In genomic region chr17:45573780-45574123, GRCm38 (mm10) we compare ENCODE assay signal across 8 mouse cellular contexts. TPM values are rescaled to one million over a fixed set of nuclear protein-coding genes. Genes with fewer than 3 reads are reported as not detected.
DNase-seq lines count a peak whose midpoint lies in the region; ATAC-seq and TF ChIP-seq lines count a peak whose summit lies in the region.

No protein-coding gene starts in this region.

- H3K79me2 ChIP-seq in CH12.LX (replicated peaks; ENCODE audit: control insufficient read depth, extremely low read depth, insufficient read depth, poor library complexity, severe bottlenecking), result peaks cover 42% of the 10 kb centered on the region

- DNase-seq in CH12.LX (ENCODE audit: extremely low read depth), result peak; percentile 94
- peak; percentile 88 for DNase-seq in c-Kit-positive CD71-negative TER-119-negative erythroid progenitor cells, embryonic 14.5 days (ENCODE audit: low read depth)
- peak; percentile 94 for DNase-seq in forebrain, embryonic 10.5 days (ENCODE audit: extremely low spot score, low spot score)
- DNase-seq in kidney, postnatal 25 days, result peak; percentile 99
- peak; percentile 80 to 84 (median 82) for DNase-seq in liver, embryonic 14.5 days (ENCODE audit: low read depth in 3 of 3, low spot score in 3 of 3)
- peak; percentile 93 for DNase-seq in neural tube, embryonic 11.5 days (ENCODE audit: low spot score)

- H3K9me3 ChIP-seq in CH12.LX (replicated peaks; ENCODE audit: low read length), result no peaks in the 10 kb centered on the region
- no peaks in the 10 kb centered on the region for H3K9me3 ChIP-seq in forebrain, embryonic 10.5 days
- H3K9me3 ChIP-seq in heart, embryonic 15.5 days (replicated peaks), result no peaks in the 10 kb centered on the region
- H3K9me3 ChIP-seq in liver, embryonic 14.5 days (ENCODE audit: control insufficient read depth, low read length), result no peaks in the 10 kb centered on the region
- H3K9me3 ChIP-seq in neural tube, embryonic 11.5 days (ENCODE audit: control insufficient read depth, low read length), result no peaks in the 10 kb centered on the region
- no peaks in the 10 kb centered on the region for H3K9me3 ChIP-seq in stomach, embryonic 16.5 days (replicated peaks; ENCODE audit: control insufficient read depth, low read length)

- ATAC-seq in heart, embryonic 15.5 days (replicated peaks; ENCODE audit: insufficient number of reproducible peaks, insufficient read depth, low FRiP score, low read depth), result peak; percentile 76
- ATAC-seq in liver, embryonic 14.5 days (ENCODE audit: insufficient read depth), result peak; percentile 74
- ATAC-seq in neural tube, embryonic 11.5 days (ENCODE audit: insufficient read depth, low FRiP score, low TSS enrichment), result peak; percentile 70
- ATAC-seq in stomach, embryonic 16.5 days (ENCODE audit: insufficient read depth, low FRiP score), result peak; percentile 77

- peak overlapping the region; percentile 72 to 93 (median 83) for H3K4me3 ChIP-seq in CH12.LX (replicated peaks in 1 of 3; ENCODE audit: low read depth in 2 of 3, low read length in 2 of 3, poor library complexity in 1 of 3)
- H3K4me3 ChIP-seq in forebrain, embryonic 10.5 days, result peak overlapping the region; percentile 83
- peak overlapping the region; percentile 98 for H3K4me3 ChIP-seq in heart, embryonic 15.5 days
- H3K4me3 ChIP-seq in liver, embryonic 14.5 days (ENCODE audit: insufficient read depth in 1 of 2, low read depth in 2 of 2, low read length in 2 of 2), result peak overlapping the region; percentile 80 to 100
- H3K4me3 ChIP-seq in neural tube, embryonic 11.5 days (ENCODE audit: low read depth, low read length), result peak overlapping the region; percentile 100
- H3K4me3 ChIP-seq in stomach, embryonic 16.5 days (replicated peaks; ENCODE audit: low read length), result peak overlapping the region; percentile 100

- H3K36me3 ChIP-seq in CH12.LX (replicated peaks in 1 of 2; ENCODE audit: control insufficient read depth in 1 of 2, insufficient read depth in 1 of 2, low read length in 1 of 2), result peaks cover 29 to 36% of the 10 kb centered on the region in 2 experiments
- peaks cover 38% of the 10 kb centered on the region for H3K36me3 ChIP-seq in forebrain, embryonic 10.5 days (replicated peaks)
- peaks cover 30% of the 10 kb centered on the region for H3K36me3 ChIP-seq in heart, embryonic 15.5 days
- peaks cover 32% of the 10 kb centered on the region for H3K36me3 ChIP-seq in liver, embryonic 14.5 days (replicated peaks; ENCODE audit: control insufficient read depth, insufficient read depth, low read depth)
- peaks cover 20% of the 10 kb centered on the region for H3K36me3 ChIP-seq in neural tube, embryonic 11.5 days (ENCODE audit: control insufficient read depth, insufficient read depth, low read length)
- H3K36me3 ChIP-seq in stomach, embryonic 16.5 days (ENCODE audit: control insufficient read depth, insufficient read depth, low read length), result peaks cover 30% of the 10 kb centered on the region

- H3K9ac ChIP-seq in CH12.LX (ENCODE audit: insufficient read depth, low read depth), result peak overlapping the region; percentile 81
- H3K9ac ChIP-seq in heart, embryonic 15.5 days, result peak overlapping the region; percentile 69
- peak overlapping the region; percentile 97 for H3K9ac ChIP-seq in liver, embryonic 14.5 days (replicated peaks)
- peak overlapping the region; percentile 99 for H3K9ac ChIP-seq in neural tube, embryonic 11.5 days (ENCODE audit: low read length)
- peak overlapping the region; percentile 95 for H3K9ac ChIP-seq in stomach, embryonic 16.5 days (ENCODE audit: low read length)

- in situ Hi-C loops in CH12.LX (cut with MboI; ENCODE audit: low pct_ligation_motif_present, low pct_unique_long_range_greater_than_20kb, low sequenced_read_pairs), result no loop called here

- dilution Hi-C loops in CH12.LX (cut with MboI; ENCODE audit: extremely low pct_ligation_motif_present, extremely low pct_unique_long_range_greater_than_20kb, low sequenced_read_pairs), result no loop called here

- 0% methylated on average over 18 of the region's 18 CpGs for WGBS in forebrain, embryonic 10.5 days
- WGBS in heart, embryonic 15.5 days, result 0% methylated on average over 17 of the region's 18 CpGs
- under 1% methylated on average over 18 of the region's 18 CpGs for WGBS in liver, embryonic 14.5 days (ENCODE audit: insufficient replicate concordance)
- WGBS in neural tube, embryonic 11.5 days, result 0% methylated on average over 18 of the region's 18 CpGs
- 0% methylated on average over 18 of the region's 18 CpGs for WGBS in stomach, embryonic 16.5 days

- TF ChIP-seq POLR2A in CH12.LX (IDR thresholded peaks at IDR 0.05; ENCODE audit: low read depth, low read length), result peak; percentile 61

- peaks cover 18 to 41% of the 10 kb centered on the region in 2 experiments for H3K4me1 ChIP-seq in CH12.LX (ENCODE audit: control insufficient read depth in 1 of 2, insufficient read depth in 2 of 2)
- peaks cover 52% of the 10 kb centered on the region for H3K4me1 ChIP-seq in forebrain, embryonic 10.5 days
- peaks cover 50% of the 10 kb centered on the region for H3K4me1 ChIP-seq in heart, embryonic 15.5 days (replicated peaks)
- peaks cover 4 to 8% of the 10 kb centered on the region in 2 experiments for H3K4me1 ChIP-seq in liver, embryonic 14.5 days (replicated peaks; ENCODE audit: control insufficient read depth in 2 of 2, insufficient read depth in 2 of 2, low read length in 1 of 2)
- H3K4me1 ChIP-seq in neural tube, embryonic 11.5 days (ENCODE audit: control insufficient read depth, insufficient read depth, low read length), result peaks cover 6% of the 10 kb centered on the region
- peaks cover 24% of the 10 kb centered on the region for H3K4me1 ChIP-seq in stomach, embryonic 16.5 days (ENCODE audit: control insufficient read depth, insufficient read depth, low read length)

- TF ChIP-seq RAD21 in CH12.LX (IDR thresholded peaks at IDR 0.05; ENCODE audit: low read depth, low read length), result no peak

- H3K4me2 ChIP-seq in CH12.LX (ENCODE audit: insufficient read depth, low read depth, poor library complexity, severe bottlenecking), result peak overlapping the region; percentile 52
- H3K4me2 ChIP-seq in heart, embryonic 15.5 days, result peak overlapping the region; percentile 72
- H3K4me2 ChIP-seq in liver, embryonic 14.5 days (ENCODE audit: low read depth), result peak overlapping the region; percentile 100
- peak overlapping the region; percentile 94 for H3K4me2 ChIP-seq in neural tube, embryonic 11.5 days (ENCODE audit: low read depth)
- peak overlapping the region; percentile 81 for H3K4me2 ChIP-seq in stomach, embryonic 16.5 days (ENCODE audit: low read depth, low read length)

- no peaks in the 10 kb centered on the region for H3K27me3 ChIP-seq in CH12.LX (replicated peaks)
- no peaks in the 10 kb centered on the region for H3K27me3 ChIP-seq in forebrain, embryonic 10.5 days (ENCODE audit: poor library complexity, severe bottlenecking)
- H3K27me3 ChIP-seq in heart, embryonic 15.5 days, result no peaks in the 10 kb centered on the region
- no peaks in the 10 kb centered on the region for H3K27me3 ChIP-seq in liver, embryonic 14.5 days (ENCODE audit: control insufficient read depth, insufficient read depth, low read length)
- no peaks in the 10 kb centered on the region for H3K27me3 ChIP-seq in neural tube, embryonic 11.5 days (ENCODE audit: control insufficient read depth, insufficient read depth, low read length)
- no peaks in the 10 kb centered on the region for H3K27me3 ChIP-seq in stomach, embryonic 16.5 days (ENCODE audit: control insufficient read depth, insufficient read depth, low read length)

- peak overlapping the region; percentile 90 for H3K27ac ChIP-seq in CH12.LX (ENCODE audit: insufficient read depth, low read depth)
- peak overlapping the region; percentile 99 for H3K27ac ChIP-seq in forebrain, embryonic 10.5 days
- peak overlapping the region; percentile 99 for H3K27ac ChIP-seq in heart, embryonic 15.5 days
- H3K27ac ChIP-seq in liver, embryonic 14.5 days, result peak overlapping the region; percentile 85
- H3K27ac ChIP-seq in neural tube, embryonic 11.5 days (ENCODE audit: low read depth, low read length), result peak overlapping the region; percentile 93
- peak overlapping the region; percentile 99 for H3K27ac ChIP-seq in stomach, embryonic 16.5 days (ENCODE audit: low read length)

- TF ChIP-seq EP300 in CH12.LX (IDR thresholded peaks at IDR 0.05; ENCODE audit: low read length), result peak; percentile 49; the same call in 1 of the 2 replicates
- TF ChIP-seq EP300 in liver, embryonic 14.5 days (IDR thresholded peaks at IDR 0.05; ENCODE audit: low read depth), result no peak; the same call in 1 of the 2 replicates

- no peak for TF ChIP-seq CTCF in CH12.LX (conservative IDR thresholded peaks at IDR 0.05 in 1 of 2, IDR thresholded peaks at IDR 0.05 in 1 of 2; ENCODE audit: low read depth in 2 of 2, low read length in 2 of 2)
- TF ChIP-seq CTCF in liver, embryonic 14.5 days (IDR thresholded peaks at IDR 0.05; ENCODE audit: low read depth), result 0 out of 2 replicates have a peak, but pooled peaks have one; percentile 22

RNA-seq across cellular contexts. Expression of gene Hsp90ab1, which starts 0.7 kb away (rescaled TPM):
- total RNA-seq in CH12.LX (2012; rRNA removed) (1,180 and 1,205 TPM in 2 replicates), CH12.LX (2014; rRNA removed) (607 and 790 TPM in 2 replicates)
- 4,858 and 5,122 TPM in 2 replicates for polyA plus RNA-seq in CH12.LX (2012; ENCODE audit: insufficient read length, low read depth)
- 2,210 and 2,220 TPM in 2 replicates for polyA plus RNA-seq in forebrain, embryonic 10.5 days (2016; fragmentation: Nextera tagmentation; extraction: Ambion mirVana)
- 1,147 and 1,218 TPM in 2 replicates for polyA plus RNA-seq in heart, embryonic 15.5 days (2015; fragmentation: Nextera tagmentation; extraction: Ambion mirVana)
- 287 and 369 TPM in 2 replicates for polyA plus RNA-seq in liver, embryonic 14.5 days (2012; rRNA removed)
- polyA plus RNA-seq in liver, embryonic 14.5 days (2014; fragmentation: Nextera tagmentation; extraction: Ambion mirVana), result 531 and 582 TPM in 2 replicates
- 1,725 and 1,823 TPM in 2 replicates for polyA plus RNA-seq in neural tube, embryonic 11.5 days (2014; fragmentation: Nextera tagmentation; extraction: Ambion mirVana)
- polyA plus RNA-seq in stomach, embryonic 16.5 days (2015; fragmentation: Nextera tagmentation; extraction: Ambion mirVana), result 1,400 and 1,468 TPM in 2 replicates

RNA-seq across cellular contexts. Expression of gene Slc35b2, which starts 10.1 kb away (rescaled TPM):
- total RNA-seq in CH12.LX (2012; rRNA removed) (59.5 and 73.9 TPM in 2 replicates), CH12.LX (2014; rRNA removed) (89.3 and 101 TPM in 2 replicates)
- polyA plus RNA-seq in CH12.LX (2012; ENCODE audit: insufficient read length, low read depth), result 54.1 and 57.2 TPM in 2 replicates
- polyA plus RNA-seq in forebrain, embryonic 10.5 days (2016; fragmentation: Nextera tagmentation; extraction: Ambion mirVana), result 114 and 117 TPM in 2 replicates
- 75.8 and 98.4 TPM in 2 replicates for polyA plus RNA-seq in heart, embryonic 15.5 days (2015; fragmentation: Nextera tagmentation; extraction: Ambion mirVana)
- 27.6 and 29.9 TPM in 2 replicates for polyA plus RNA-seq in liver, embryonic 14.5 days (2012; rRNA removed)
- 44.8 and 46.4 TPM in 2 replicates for polyA plus RNA-seq in liver, embryonic 14.5 days (2014; fragmentation: Nextera tagmentation; extraction: Ambion mirVana)
- polyA plus RNA-seq in neural tube, embryonic 11.5 days (2014; fragmentation: Nextera tagmentation; extraction: Ambion mirVana), result 101 and 106 TPM in 2 replicates
- polyA plus RNA-seq in stomach, embryonic 16.5 days (2015; fragmentation: Nextera tagmentation; extraction: Ambion mirVana), result 115 and 117 TPM in 2 replicates

RNA-seq across cellular contexts. Expression of gene Nfkbie, which starts 18.2 kb away (rescaled TPM):
- total RNA-seq in CH12.LX (2012; rRNA removed), result 91.5 and 136 TPM in 2 replicates
- 87.4 and 90.0 TPM in 2 replicates for total RNA-seq in CH12.LX (2014; rRNA removed)
- polyA plus RNA-seq in CH12.LX (2012; ENCODE audit: insufficient read length, low read depth), result 76.6 and 78.7 TPM in 2 replicates
- 6.6 and 6.9 TPM in 2 replicates for polyA plus RNA-seq in forebrain, embryonic 10.5 days (2016; fragmentation: Nextera tagmentation; extraction: Ambion mirVana)
- 3.0 and 6.8 TPM in 2 replicates for polyA plus RNA-seq in heart, embryonic 15.5 days (2015; fragmentation: Nextera tagmentation; extraction: Ambion mirVana)
- polyA plus RNA-seq in liver, embryonic 14.5 days (2012; rRNA removed), result 0.62 and 0.65 TPM in 2 replicates
- polyA plus RNA-seq in liver, embryonic 14.5 days (2014; fragmentation: Nextera tagmentation; extraction: Ambion mirVana), result 0.66 TPM in 2 replicates
- 6.9 and 7.0 TPM in 2 replicates for polyA plus RNA-seq in neural tube, embryonic 11.5 days (2014; fragmentation: Nextera tagmentation; extraction: Ambion mirVana)
- 4.2 and 4.4 TPM in 2 replicates for polyA plus RNA-seq in stomach, embryonic 16.5 days (2015; fragmentation: Nextera tagmentation; extraction: Ambion mirVana)

RNA-seq across cellular contexts. Expression of gene Tmem151b, which starts 24.3 kb away (rescaled TPM):
- 0.42 and 0.50 TPM in 2 replicates for total RNA-seq in CH12.LX (2012; rRNA removed)
- 0.12 and 0.30 TPM in 2 replicates for total RNA-seq in CH12.LX (2014; rRNA removed)
- polyA plus RNA-seq in CH12.LX (2012; ENCODE audit: insufficient read length, low read depth), result 0.53 and 0.72 TPM in 2 replicates
- polyA plus RNA-seq in forebrain, embryonic 10.5 days (2016; fragmentation: Nextera tagmentation; extraction: Ambion mirVana), result 4.8 and 6.3 TPM in 2 replicates
- polyA plus RNA-seq in heart, embryonic 15.5 days (2015; fragmentation: Nextera tagmentation; extraction: Ambion mirVana), result 0.96 and 1.5 TPM in 2 replicates
- polyA plus RNA-seq in liver, embryonic 14.5 days (2012; rRNA removed), result 0.08 and 0.13 TPM in 2 replicates
- polyA plus RNA-seq in liver, embryonic 14.5 days (2014; fragmentation: Nextera tagmentation; extraction: Ambion mirVana), result 0.06 TPM in 1 of 2 replicates, not detected in the other
- polyA plus RNA-seq in neural tube, embryonic 11.5 days (2014; fragmentation: Nextera tagmentation; extraction: Ambion mirVana), result 6.2 and 6.8 TPM in 2 replicates
- 2.1 and 2.2 TPM in 2 replicates for polyA plus RNA-seq in stomach, embryonic 16.5 days (2015; fragmentation: Nextera tagmentation; extraction: Ambion mirVana)

RNA-seq across cellular contexts. Expression of gene Slc29a1, which starts 25.7 kb away (rescaled TPM):
- total RNA-seq in CH12.LX (2012; rRNA removed), result 58.4 and 66.9 TPM in 2 replicates
- total RNA-seq in CH12.LX (2014; rRNA removed), result 69.2 and 72.1 TPM in 2 replicates
- polyA plus RNA-seq in CH12.LX (2012; ENCODE audit: insufficient read length, low read depth), result 74.2 and 88.0 TPM in 2 replicates
- 70.3 and 76.3 TPM in 2 replicates for polyA plus RNA-seq in forebrain, embryonic 10.5 days (2016; fragmentation: Nextera tagmentation; extraction: Ambion mirVana)
- polyA plus RNA-seq in heart, embryonic 15.5 days (2015; fragmentation: Nextera tagmentation; extraction: Ambion mirVana), result 90.9 and 120 TPM in 2 replicates
- 152 and 218 TPM in 2 replicates for polyA plus RNA-seq in liver, embryonic 14.5 days (2012; rRNA removed)
- polyA plus RNA-seq in liver, embryonic 14.5 days (2014; fragmentation: Nextera tagmentation; extraction: Ambion mirVana), result 177 and 188 TPM in 2 replicates
- polyA plus RNA-seq in neural tube, embryonic 11.5 days (2014; fragmentation: Nextera tagmentation; extraction: Ambion mirVana), result 44.1 and 48.7 TPM in 2 replicates
- polyA plus RNA-seq in stomach, embryonic 16.5 days (2015; fragmentation: Nextera tagmentation; extraction: Ambion mirVana), result 85.3 and 90.0 TPM in 2 replicates

Comparison
In these comparisons a context has a peak if more than half of its experiments do, and no peak if none do; other contexts are left out.
1. Peak in every context shown above with its lines: DNase-seq, ATAC-seq, H3K4me3 ChIP-seq and H3K27ac ChIP-seq.